Mouse (Mus musculus): Measurements from ENCODE around the gene Nrarp. TPM values are rescaled to one million over a fixed set of nuclear protein-coding genes. Genes with fewer than 3 reads are reported as not detected.

The Nrarp gene
- polyA plus RNA-seq, 1 experiment from 2014 or later: 17.0 TPM

- Histone ChIP-seq H3K9me3 (replicated peaks; ENCODE audit: control insufficient read depth, low read length) (no peaks in the 10 kb centered on the region), H3K27ac (replicated peaks; ENCODE audit: low read depth, low read length) (no peak overlapping the region), H3K36me3 (replicated peaks; ENCODE audit: control insufficient read depth, insufficient read depth, low read depth, low read length) (no peaks in the 10 kb centered on the region), H3K9ac (replicated peaks; ENCODE audit: low read length) (no peak overlapping the region), H3K4me2 (ENCODE audit: low read depth, low read length) (no peak overlapping the region), H3K4me3 (ENCODE audit: low read depth, low read length) (no peak overlapping the region), H3K4me1 (ENCODE audit: control insufficient read depth, insufficient read depth, low read length) (peaks cover 10% of the 10 kb centered on the region), H3K27me3 (ENCODE audit: control insufficient read depth, insufficient read depth, low read length) (peaks cover 18% of the 10 kb centered on the region)
- ATAC-seq (replicated peaks; ENCODE audit: insufficient number of reproducible peaks, low FRiP score, low TSS enrichment, low read depth): no peak
- no peak for DNase-seq (ENCODE audit: low spot score)
- WGBS: 78% methylated on average over 4 of the region's 4 CpGs
These were observed 4.9 kb upstream of the Nrarp start for GRCm38 (mm10) chr2:25175690-25176078.

DNA sequence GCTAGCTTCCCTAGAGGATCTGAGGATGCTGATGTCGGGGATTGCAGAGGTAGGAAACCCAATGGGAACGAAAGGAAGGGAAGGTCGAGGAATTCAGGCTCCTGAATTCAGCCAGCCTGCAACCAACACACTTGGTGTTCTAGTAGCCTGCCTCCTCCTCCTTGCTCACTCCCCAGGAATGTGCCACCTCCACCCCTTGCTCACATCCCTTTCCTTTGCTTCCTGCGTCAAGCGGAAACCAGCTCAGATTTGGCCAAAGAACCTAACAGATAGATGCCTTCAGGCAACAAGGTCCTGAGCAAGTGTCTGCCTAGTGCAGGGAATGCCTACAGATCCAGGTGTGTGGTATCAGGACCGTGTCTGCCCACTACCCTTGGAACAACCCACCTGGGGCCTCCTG is 4.0 kb upstream of the Nrarp start:
- Histone ChIP-seq H3K4me2 (ENCODE audit: low read depth, low read length) (no peak overlapping the region; the same call in 1 of the 2 replicates), H3K4me1 (ENCODE audit: control insufficient read depth, insufficient read depth, low read length) (peaks cover 10% of the 10 kb centered on the region), H3K36me3 (replicated peaks; ENCODE audit: control insufficient read depth, insufficient read depth, low read depth, low read length) (no peaks in the 10 kb centered on the region), H3K4me3 (ENCODE audit: low read depth, low read length) (no peak overlapping the region), H3K27ac (replicated peaks; ENCODE audit: low read depth, low read length) (no peak overlapping the region), H3K27me3 (ENCODE audit: control insufficient read depth, insufficient read depth, low read length) (peaks cover 27% of the 10 kb centered on the region), H3K9me3 (replicated peaks; ENCODE audit: control insufficient read depth, low read length) (no peaks in the 10 kb centered on the region), H3K9ac (replicated peaks; ENCODE audit: low read length) (no peak overlapping the region)
- 60% methylated on average over 6 of the region's 6 CpGs for WGBS
- ATAC-seq (replicated peaks; ENCODE audit: insufficient number of reproducible peaks, low FRiP score, low TSS enrichment, low read depth) (no peak), DNase-seq (ENCODE audit: low spot score) (no peak)

DNA sequence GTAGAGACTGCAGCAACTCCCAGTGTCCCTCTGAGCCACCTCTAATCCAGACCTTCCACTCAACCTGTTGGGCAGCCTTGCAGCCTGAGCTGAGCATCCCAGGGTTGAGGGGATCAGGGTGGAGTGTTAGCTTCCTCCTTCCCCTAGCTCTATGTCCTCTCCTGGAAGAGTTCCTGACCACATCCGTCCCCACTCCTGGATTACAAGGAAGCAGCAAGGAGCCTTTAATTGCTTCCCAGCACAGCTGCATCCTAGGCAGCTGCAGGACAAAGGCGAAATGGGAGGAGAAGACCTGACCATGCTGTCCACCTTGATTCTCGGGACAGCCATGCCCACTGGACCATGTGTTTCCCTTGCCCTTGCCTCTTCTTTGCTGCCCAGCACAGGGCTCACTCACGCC is 3.5 kb upstream of the Nrarp start:
- Histone ChIP-seq H3K27ac (replicated peaks; ENCODE audit: low read depth, low read length) (no peak overlapping the region), H3K27me3 (ENCODE audit: control insufficient read depth, insufficient read depth, low read length) (peaks cover 30% of the 10 kb centered on the region), H3K4me1 (ENCODE audit: control insufficient read depth, insufficient read depth, low read length) (peaks cover 10% of the 10 kb centered on the region), H3K36me3 (replicated peaks; ENCODE audit: control insufficient read depth, insufficient read depth, low read depth, low read length) (no peaks in the 10 kb centered on the region), H3K4me2 (ENCODE audit: low read depth, low read length) (peak overlapping the region; percentile 0; the same call in 1 of the 2 replicates), H3K9me3 (replicated peaks; ENCODE audit: control insufficient read depth, low read length) (no peaks in the 10 kb centered on the region), H3K4me3 (ENCODE audit: low read depth, low read length) (0 out of 2 replicates have a peak overlapping the region, but pooled peaks have one; percentile 1), H3K9ac (replicated peaks; ENCODE audit: low read length) (peak overlapping the region; percentile 23; the same call in 1 of the 2 replicates)
- 42% methylated on average over 4 of the region's 4 CpGs for WGBS
- no peak for ATAC-seq (replicated peaks; ENCODE audit: insufficient number of reproducible peaks, low FRiP score, low TSS enrichment, low read depth)
- no peak for DNase-seq (ENCODE audit: low spot score)

GRCm38 (mm10) chr2:25177685-25178084 is 2.9 kb upstream of the Nrarp start:
- Histone ChIP-seq H3K9ac (replicated peaks; ENCODE audit: low read length) (no peak overlapping the region; the same call in 1 of the 2 replicates), H3K4me1 (ENCODE audit: control insufficient read depth, insufficient read depth, low read length) (peaks cover 10% of the 10 kb centered on the region)
- peak; percentile 55 for DNase-seq (ENCODE audit: low spot score)

DNA sequence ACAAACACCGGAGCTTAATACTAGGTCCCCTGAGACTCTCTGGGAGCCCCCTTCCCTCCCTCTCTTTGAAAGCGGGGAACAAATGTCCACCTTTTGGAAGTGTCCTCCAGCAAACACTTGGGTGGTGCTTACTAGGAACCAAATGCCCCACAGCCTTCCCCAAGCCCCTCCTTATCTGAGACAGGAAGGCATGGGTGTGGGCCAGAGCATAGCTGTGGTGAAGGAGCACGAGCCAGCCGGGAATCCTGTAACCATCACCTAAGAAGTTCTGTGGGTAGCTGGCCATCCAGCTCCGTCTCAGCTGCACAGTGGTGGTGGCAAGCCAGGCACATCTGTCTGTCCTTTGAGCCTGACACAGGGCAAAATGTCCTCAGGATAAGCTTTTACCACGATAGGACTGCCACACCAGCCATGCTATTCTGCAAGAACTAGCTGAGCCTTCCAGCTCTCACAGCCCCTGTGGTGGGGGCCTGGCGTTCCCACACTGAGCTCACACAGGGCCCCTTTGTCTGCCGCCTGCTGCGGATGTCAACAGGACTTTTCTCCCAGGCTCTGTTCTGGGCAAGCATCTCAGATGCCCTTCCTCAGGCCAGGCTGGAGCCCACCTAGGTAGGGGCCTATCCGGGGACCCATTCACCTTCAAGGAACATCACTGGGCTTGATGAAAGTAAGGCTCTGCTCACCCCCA is 2.1 kb upstream of the Nrarp start:
- WGBS: 23% methylated on average over 10 of the region's 10 CpGs
- peak overlapping the region; percentile 20 for H3K27ac ChIP-seq (replicated peaks; ENCODE audit: low read depth, low read length)
- peaks cover 10% of the 10 kb centered on the region for H3K4me1 ChIP-seq (ENCODE audit: control insufficient read depth, insufficient read depth, low read length)
- H3K4me2 ChIP-seq (ENCODE audit: low read depth, low read length): no peak overlapping the region
- H3K4me3 ChIP-seq (ENCODE audit: low read depth, low read length): no peak overlapping the region
- no peak for ATAC-seq (replicated peaks; ENCODE audit: insufficient number of reproducible peaks, low FRiP score, low TSS enrichment, low read depth)
- no peaks in the 10 kb centered on the region for H3K36me3 ChIP-seq (replicated peaks; ENCODE audit: control insufficient read depth, insufficient read depth, low read depth, low read length)
- peak; percentile 29 for DNase-seq (ENCODE audit: low spot score)
- no peak overlapping the region for H3K9ac ChIP-seq (replicated peaks; ENCODE audit: low read length)
- H3K27me3 ChIP-seq (ENCODE audit: control insufficient read depth, insufficient read depth, low read length): peaks cover 40% of the 10 kb centered on the region
- no peaks in the 10 kb centered on the region for H3K9me3 ChIP-seq (replicated peaks; ENCODE audit: control insufficient read depth, low read length)

More at GRCm38 (mm10) chr2:25177685-25178084, 2.9 kb upstream of the Nrarp start:
- WGBS: 5% methylated on average over 6 of the region's 6 CpGs
- H3K4me2 ChIP-seq (ENCODE audit: low read depth, low read length): 0 out of 2 replicates have a peak overlapping the region, but pooled peaks have one; percentile 0
- no peaks in the 10 kb centered on the region for H3K36me3 ChIP-seq (replicated peaks; ENCODE audit: control insufficient read depth, insufficient read depth, low read depth, low read length)
- peaks cover 34% of the 10 kb centered on the region for H3K27me3 ChIP-seq (ENCODE audit: control insufficient read depth, insufficient read depth, low read length)
- ATAC-seq (replicated peaks; ENCODE audit: insufficient number of reproducible peaks, low FRiP score, low TSS enrichment, low read depth): no peak
- 0 out of 2 replicates have a peak overlapping the region, but pooled peaks have one; percentile 20 for H3K27ac ChIP-seq (replicated peaks; ENCODE audit: low read depth, low read length)
- H3K9me3 ChIP-seq (replicated peaks; ENCODE audit: control insufficient read depth, low read length): no peaks in the 10 kb centered on the region
- H3K4me3 ChIP-seq (ENCODE audit: low read depth, low read length): no peak overlapping the region

GRCm38 (mm10) chr2:25179566-25180217 is 866 bp upstream of the Nrarp start:
- no peaks in the 10 kb centered on the region for H3K9me3 ChIP-seq (replicated peaks; ENCODE audit: control insufficient read depth, low read length)
- H3K4me3 ChIP-seq (ENCODE audit: low read depth, low read length): peak overlapping the region; percentile 59
- ATAC-seq (replicated peaks; ENCODE audit: insufficient number of reproducible peaks, low FRiP score, low TSS enrichment, low read depth) (no peak), DNase-seq (ENCODE audit: low spot score) (no peak)
- H3K27me3 ChIP-seq (ENCODE audit: control insufficient read depth, insufficient read depth, low read length): peaks cover 47% of the 10 kb centered on the region
- H3K9ac ChIP-seq (replicated peaks; ENCODE audit: low read length): 0 out of 2 replicates have a peak overlapping the region, but pooled peaks have one; percentile 22
- no peak overlapping the region for H3K27ac ChIP-seq (replicated peaks; ENCODE audit: low read depth, low read length)
- WGBS: 48% methylated on average over 15 of the region's 15 CpGs
- peaks cover 10% of the 10 kb centered on the region for H3K4me1 ChIP-seq (ENCODE audit: control insufficient read depth, insufficient read depth, low read length)
- no peaks in the 10 kb centered on the region; the same call in 1 of the 2 replicates for H3K36me3 ChIP-seq (replicated peaks; ENCODE audit: control insufficient read depth, insufficient read depth, low read depth, low read length)
- H3K4me2 ChIP-seq (ENCODE audit: low read depth, low read length): no peak overlapping the region; the same call in 1 of the 2 replicates

DNA sequence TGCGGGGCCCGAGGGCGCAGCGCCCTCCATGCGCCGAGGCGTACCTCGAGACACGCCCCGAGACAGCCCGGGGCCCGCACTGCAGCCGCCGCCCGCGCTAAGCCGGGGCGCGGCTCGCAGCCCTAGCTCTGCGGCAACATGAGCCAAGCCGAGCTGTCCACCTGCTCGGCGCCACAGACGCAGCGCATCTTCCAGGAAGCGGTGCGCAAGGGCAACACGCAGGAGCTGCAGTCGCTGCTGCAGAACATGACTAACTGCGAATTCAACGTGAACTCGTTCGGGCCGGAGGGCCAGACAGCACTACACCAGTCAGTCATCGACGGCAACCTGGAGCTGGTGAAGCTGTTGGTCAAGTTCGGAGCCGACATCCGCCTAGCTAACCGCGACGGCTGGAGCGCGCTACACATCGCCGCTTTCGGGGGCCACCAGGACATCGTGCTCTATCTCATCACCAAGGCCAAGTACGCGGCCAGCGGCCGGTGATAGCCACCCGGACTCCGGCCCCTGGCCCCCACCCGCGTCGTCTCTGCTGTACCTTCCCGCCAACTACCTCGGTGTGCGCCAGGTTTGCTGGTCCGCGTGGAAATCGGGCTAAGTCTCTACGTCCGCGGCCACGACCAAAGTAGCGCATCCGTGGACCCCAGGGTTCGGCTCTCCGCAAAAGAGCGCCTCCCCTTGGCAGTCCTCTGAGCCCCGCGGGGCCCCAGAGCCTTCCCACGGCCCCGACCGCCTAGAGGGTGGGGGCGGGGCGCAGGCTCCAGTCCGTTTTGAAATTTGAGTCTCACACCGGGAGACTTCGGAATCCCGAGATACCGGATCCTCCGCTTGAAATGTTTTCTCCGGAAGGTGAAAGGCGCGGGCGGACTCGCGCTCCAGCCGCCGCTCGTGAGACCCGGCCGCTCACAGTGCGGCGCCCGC is 674 bp downstream of the Nrarp start:
- peak overlapping the region; percentile 59 for H3K4me3 ChIP-seq (ENCODE audit: low read depth, low read length)
- peak overlapping the region; percentile 86 for H3K27ac ChIP-seq (replicated peaks; ENCODE audit: low read depth, low read length)
- H3K4me1 ChIP-seq (ENCODE audit: control insufficient read depth, insufficient read depth, low read length): peaks cover 14% of the 10 kb centered on the region
- H3K4me2 ChIP-seq (ENCODE audit: low read depth, low read length): peak overlapping the region; percentile 87
- no peaks in the 10 kb centered on the region; the same call in 1 of the 2 replicates for H3K36me3 ChIP-seq (replicated peaks; ENCODE audit: control insufficient read depth, insufficient read depth, low read depth, low read length)
- under 1% methylated on average over 100 of the region's 100 CpGs for WGBS
- peak overlapping the region; percentile 62 for H3K9ac ChIP-seq (replicated peaks; ENCODE audit: low read length)
- no peaks in the 10 kb centered on the region for H3K9me3 ChIP-seq (replicated peaks; ENCODE audit: control insufficient read depth, low read length)
- ATAC-seq (replicated peaks; ENCODE audit: insufficient number of reproducible peaks, low FRiP score, low TSS enrichment, low read depth) (no peak; the same call in 1 of the 2 replicates), DNase-seq (ENCODE audit: low spot score) (peak; percentile 69)
- H3K27me3 ChIP-seq (ENCODE audit: control insufficient read depth, insufficient read depth, low read length): peaks cover 51% of the 10 kb centered on the region
